ENCODE assay signal across 10 mouse cellular contexts in genomic region chr10:39630811-39631210, GRCm38 (mm10). TPM values are rescaled to one million over a fixed set of nuclear protein-coding genes. Genes with fewer than 3 reads are reported as not detected.
A peak's percentile ranks its signal among the peaks of the same experiment; 100 is the strongest.
DNase-seq lines count a peak whose midpoint lies in the region; ATAC-seq lines count a peak whose summit lies in the region.
"Had no signal": no experiment of that assay in that cellular context is flagged by ENCODE, and none has a peak within 500 bp of the region (broad histone marks: within the 10 kb centered on the region; RNA-seq: fewer than 3 reads in every experiment).

No protein-coding gene starts in this region.

- 62% methylated on average over 6 of the region's 6 CpGs for WGBS in forebrain, embryonic 14.5 days
- 60% methylated on average over 6 of the region's 6 CpGs for WGBS in forebrain, embryonic 10.5 days
- 35% methylated on average over 6 of the region's 6 CpGs for WGBS in hindbrain, embryonic 12.5 days
- WGBS in hindbrain, embryonic 11.5 days: 39% methylated on average over 6 of the region's 6 CpGs
- WGBS in hindbrain, embryonic 13.5 days: 44% methylated on average over 6 of the region's 6 CpGs
- WGBS in neural tube, embryonic 14.5 days: 53% methylated on average over 6 of the region's 6 CpGs

- peaks cover 24% of the 10 kb centered on the region for H3K4me1 ChIP-seq in forebrain, embryonic 14.5 days (ENCODE audit: control insufficient read depth, insufficient read depth, low read length)
- H3K4me1 ChIP-seq in forebrain, embryonic 10.5 days: peaks cover 61% of the 10 kb centered on the region
- H3K4me1 ChIP-seq in hindbrain, embryonic 12.5 days: peaks cover 30% of the 10 kb centered on the region
- 0 out of 2 replicates have a peak, but pooled peaks cover 3% of the 10 kb centered on the region for H3K4me1 ChIP-seq in hindbrain, embryonic 11.5 days (replicated peaks; ENCODE audit: control insufficient read depth, insufficient read depth, low read length)
- peaks cover 48% of the 10 kb centered on the region for H3K4me1 ChIP-seq in hindbrain, embryonic 13.5 days (replicated peaks)
- peaks cover 22% of the 10 kb centered on the region for H3K4me1 ChIP-seq in neural tube, embryonic 14.5 days (ENCODE audit: control insufficient read depth, insufficient read depth, low read length)

- H3K36me3 ChIP-seq in forebrain, embryonic 14.5 days (ENCODE audit: control insufficient read depth, insufficient read depth, low read length): peaks cover 2% of the 10 kb centered on the region; the same call in 1 of the 2 replicates
- peaks cover 11% of the 10 kb centered on the region for H3K36me3 ChIP-seq in forebrain, embryonic 10.5 days (replicated peaks)
- no peaks in the 10 kb centered on the region for H3K36me3 ChIP-seq in hindbrain, embryonic 12.5 days
- H3K36me3 ChIP-seq in hindbrain, embryonic 11.5 days (ENCODE audit: control insufficient read depth, insufficient read depth, low read length): no peaks in the 10 kb centered on the region
- H3K36me3 ChIP-seq in hindbrain, embryonic 13.5 days: 0 out of 2 replicates have a peak, but pooled peaks cover 2% of the 10 kb centered on the region
- no peaks in the 10 kb centered on the region for H3K36me3 ChIP-seq in neural tube, embryonic 14.5 days (ENCODE audit: control insufficient read depth, insufficient read depth, low read length)

- no peak overlapping the region for H3K4me3 ChIP-seq in forebrain, embryonic 14.5 days (ENCODE audit: low read depth, low read length)
- H3K4me3 ChIP-seq in forebrain, embryonic 10.5 days: no peak overlapping the region
- no peak overlapping the region for H3K4me3 ChIP-seq in hindbrain, embryonic 12.5 days
- no peak overlapping the region for H3K4me3 ChIP-seq in hindbrain, embryonic 11.5 days (ENCODE audit: low read depth, low read length)
- H3K4me3 ChIP-seq in hindbrain, embryonic 13.5 days: no peak overlapping the region
- no peak overlapping the region for H3K4me3 ChIP-seq in neural tube, embryonic 14.5 days (ENCODE audit: low read depth, low read length)
- H3K4me3 ChIP-seq: limb, embryonic 15.5 days had no signal

- H3K4me2 ChIP-seq in forebrain, embryonic 14.5 days (ENCODE audit: low read length): no peak overlapping the region
- H3K4me2 ChIP-seq in hindbrain, embryonic 12.5 days (replicated peaks): no peak overlapping the region
- no peak overlapping the region for H3K4me2 ChIP-seq in hindbrain, embryonic 11.5 days (replicated peaks; ENCODE audit: low read depth, low read length)
- no peak overlapping the region for H3K4me2 ChIP-seq in hindbrain, embryonic 13.5 days
- no peak overlapping the region for H3K4me2 ChIP-seq in neural tube, embryonic 14.5 days (ENCODE audit: low read depth, low read length)

- H3K9ac ChIP-seq in forebrain, embryonic 14.5 days (ENCODE audit: low read length): no peak overlapping the region
- H3K9ac ChIP-seq in hindbrain, embryonic 12.5 days: 0 out of 2 replicates have a peak overlapping the region, but pooled peaks have one; percentile 18
- no peak overlapping the region for H3K9ac ChIP-seq in hindbrain, embryonic 11.5 days (ENCODE audit: low read depth, low read length)
- H3K9ac ChIP-seq in hindbrain, embryonic 13.5 days: no peak overlapping the region
- no peak overlapping the region for H3K9ac ChIP-seq in neural tube, embryonic 14.5 days (replicated peaks; ENCODE audit: low read depth, low read length)
- H3K9ac ChIP-seq: limb, embryonic 15.5 days had no signal

- no peaks in the 10 kb centered on the region for H3K9me3 ChIP-seq in forebrain, embryonic 14.5 days (replicated peaks; ENCODE audit: control insufficient read depth, low read length)
- H3K9me3 ChIP-seq in forebrain, embryonic 10.5 days: no peaks in the 10 kb centered on the region
- no peaks in the 10 kb centered on the region for H3K9me3 ChIP-seq in hindbrain, embryonic 12.5 days (replicated peaks)
- H3K9me3 ChIP-seq in hindbrain, embryonic 11.5 days (ENCODE audit: control insufficient read depth, low read length): no peaks in the 10 kb centered on the region
- H3K9me3 ChIP-seq in hindbrain, embryonic 13.5 days: no peaks in the 10 kb centered on the region
- H3K9me3 ChIP-seq in neural tube, embryonic 14.5 days (ENCODE audit: control insufficient read depth, low read length): no peaks in the 10 kb centered on the region
- H3K9me3 ChIP-seq: limb, embryonic 15.5 days had no signal

- peak overlapping the region; percentile 45; the same call in 1 of the 2 replicates for H3K27ac ChIP-seq in forebrain, embryonic 14.5 days (ENCODE audit: low read depth, low read length)
- H3K27ac ChIP-seq in forebrain, embryonic 10.5 days: no peak overlapping the region
- peak overlapping the region; percentile 64 for H3K27ac ChIP-seq in hindbrain, embryonic 12.5 days
- H3K27ac ChIP-seq in hindbrain, embryonic 11.5 days (ENCODE audit: low read depth, low read length): no peak overlapping the region
- peak overlapping the region; percentile 78 for H3K27ac ChIP-seq in hindbrain, embryonic 13.5 days
- H3K27ac ChIP-seq in neural tube, embryonic 14.5 days (ENCODE audit: low read depth, low read length): peak overlapping the region; percentile 58

- DNase-seq in forebrain, embryonic 14.5 days (ENCODE audit: low spot score): no peak
- DNase-seq in forebrain, embryonic 10.5 days (ENCODE audit: extremely low spot score, low spot score): no peak
- DNase-seq in hindbrain, embryonic 11.5 days (ENCODE audit: low spot score): no peak
- DNase-seq in right cerebral cortex, postnatal 14 days: no peak
- DNase-seq in layer of hippocampus, postnatal 36 days: no peak
- DNase-seq: adrenal gland, adult 2 months had no signal

- no peak for ATAC-seq in forebrain, embryonic 14.5 days
- no peak for ATAC-seq in hindbrain, embryonic 12.5 days (ENCODE audit: low FRiP score)
- ATAC-seq in hindbrain, embryonic 11.5 days (ENCODE audit: low FRiP score): no peak
- ATAC-seq in hindbrain, embryonic 13.5 days (ENCODE audit: low FRiP score): no peak
- ATAC-seq in neural tube, embryonic 14.5 days (ENCODE audit: low read depth): no peak

- H3K27me3 ChIP-seq in forebrain, embryonic 14.5 days (replicated peaks; ENCODE audit: control insufficient read depth, insufficient read depth, low read length): no peaks in the 10 kb centered on the region
- H3K27me3 ChIP-seq in forebrain, embryonic 10.5 days (ENCODE audit: poor library complexity, severe bottlenecking): no peaks in the 10 kb centered on the region
- H3K27me3 ChIP-seq in hindbrain, embryonic 12.5 days: no peaks in the 10 kb centered on the region
- no peaks in the 10 kb centered on the region for H3K27me3 ChIP-seq in hindbrain, embryonic 11.5 days (ENCODE audit: control insufficient read depth, insufficient read depth, low read length)
- H3K27me3 ChIP-seq in hindbrain, embryonic 13.5 days: no peaks in the 10 kb centered on the region
- no peaks in the 10 kb centered on the region for H3K27me3 ChIP-seq in neural tube, embryonic 14.5 days (ENCODE audit: control insufficient read depth, insufficient read depth, low read length)
- H3K27me3 ChIP-seq: limb, embryonic 15.5 days had no signal

RNA-seq across cellular contexts. Expression of gene Traf3ip2, which starts 18.1 kb away (rescaled TPM):
- polyA plus RNA-seq in forebrain, embryonic 14.5 days (2014; fragmentation: Nextera tagmentation; extraction: Ambion mirVana): 4.8 and 5.7 TPM in 2 replicates
- 10.3 and 11.7 TPM in 2 replicates for polyA plus RNA-seq in forebrain, embryonic 10.5 days (2016; fragmentation: Nextera tagmentation; extraction: Ambion mirVana)
- 5.8 and 7.0 TPM in 2 replicates for polyA plus RNA-seq in hindbrain, embryonic 12.5 days (2016; fragmentation: Nextera tagmentation; extraction: Ambion mirVana)
- 5.6 and 7.2 TPM in 2 replicates for polyA plus RNA-seq in hindbrain, embryonic 11.5 days (2014; fragmentation: Nextera tagmentation; extraction: Ambion mirVana)
- polyA plus RNA-seq in hindbrain, embryonic 13.5 days (2015; fragmentation: Nextera tagmentation; extraction: Ambion mirVana): 8.6 TPM in 2 replicates
- polyA plus RNA-seq in neural tube, embryonic 14.5 days (2014; fragmentation: Nextera tagmentation; extraction: Ambion mirVana): 5.7 and 6.1 TPM in 2 replicates
- total RNA-seq in layer of hippocampus, postnatal 36 days (2021): 1 to 10 TPM; 2.1 to 2.5 TPM

Comparison
In these comparisons a context has a peak if more than half of its experiments do, and no peak if none do; other contexts are left out.
1. H3K27ac ChIP-seq: peak in forebrain, embryonic 14.5 days (single experiment), hindbrain, embryonic 12.5 days (single experiment), hindbrain, embryonic 13.5 days (single experiment) and neural tube, embryonic 14.5 days (single experiment); none in forebrain, embryonic 10.5 days (single experiment) and hindbrain, embryonic 11.5 days (single experiment).